Mouse (Mus musculus): Measurements from ENCODE around the gene Trcg1. TPM values are rescaled to one million over a fixed set of nuclear protein-coding genes. Genes with fewer than 3 reads are reported as not detected.
"Not testable (repeated sequence)": the region's sequence is repeated elsewhere in the genome, so short reads cannot be mapped to it uniquely, and the experiment has no call there.

Gene Trcg1
- polyA plus RNA-seq (2015; fragmentation: Nextera tagmentation; extraction: Ambion mirVana) = not detected in 2 replicates

DNA sequence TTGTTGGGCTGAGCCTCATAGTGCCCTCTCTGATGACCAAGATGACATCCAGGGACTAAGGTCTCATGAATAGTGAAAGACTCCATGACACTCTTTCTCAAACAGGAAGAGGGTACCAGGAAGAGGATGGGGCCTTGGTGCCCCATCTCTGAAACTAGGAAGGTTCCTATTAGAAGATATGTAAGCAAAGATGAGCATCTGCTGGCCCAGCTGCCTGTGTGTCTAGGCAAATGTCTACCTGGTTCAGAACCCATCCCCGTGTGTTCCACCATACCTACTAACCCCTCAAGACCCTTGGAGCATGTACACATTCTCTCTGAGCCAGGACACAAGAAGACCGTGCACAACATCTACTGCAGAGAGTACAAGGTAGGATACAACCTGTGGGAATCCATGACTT lies at the start of gene Trcg1:
Gene Trcg1, plus strand, starts transcription at position 301 of the 400 bp plus-strand sequence.
- Histone ChIP-seq H3K36me3 (no peaks in the 10 kb centered on the region), H3K4me2 (replicated peaks) (no peak within 1 kb of the TSS), H3K9ac (no peak within 1 kb of the TSS), H3K4me1 (no peaks in the 10 kb centered on the region), H3K9me3 (no peaks in the 10 kb centered on the region), H3K4me3 (no peak within 1 kb of the TSS), H3K27me3 (no peaks in the 10 kb centered on the region), H3K27ac (no peak within 1 kb of the TSS)
- 81% methylated on average over 2 of the region's 2 CpGs for WGBS
- ATAC-seq (ENCODE audit: low FRiP score, low read depth) = no peak

DNA sequence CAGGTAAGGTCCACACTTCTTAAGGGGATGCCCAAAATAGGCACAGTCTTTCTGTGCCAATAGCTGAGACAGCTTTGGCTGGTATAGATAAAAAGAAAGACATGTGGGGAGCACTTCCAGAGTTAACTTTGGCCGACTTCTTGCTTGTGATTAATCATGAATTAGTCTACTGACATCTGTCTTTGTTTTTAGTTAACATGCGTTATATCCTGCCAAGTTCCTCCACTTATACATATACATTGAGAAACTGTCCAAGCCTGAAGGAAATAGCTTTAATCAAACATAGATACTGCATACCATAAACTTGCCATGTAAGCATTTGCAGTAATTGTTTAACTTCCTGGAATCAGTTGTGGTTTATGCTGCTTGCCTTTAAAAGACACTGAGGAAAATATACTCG lies 39.6 kb upstream of the Trcg1 start:
- no peak overlapping the region for H3K4me2 ChIP-seq (replicated peaks)
- ATAC-seq (ENCODE audit: low FRiP score, low read depth) = no peak
- no peak overlapping the region for H3K4me3 ChIP-seq
- no peak overlapping the region for H3K27ac ChIP-seq
- no peaks in the 10 kb centered on the region for H3K9me3 ChIP-seq
- no peaks in the 10 kb centered on the region for H3K4me1 ChIP-seq
- H3K27me3 ChIP-seq = no peaks in the 10 kb centered on the region
- WGBS = 62% methylated on average over 3 of the region's 3 CpGs
- no peak overlapping the region for H3K9ac ChIP-seq
- H3K36me3 ChIP-seq = no peaks in the 10 kb centered on the region

DNA sequence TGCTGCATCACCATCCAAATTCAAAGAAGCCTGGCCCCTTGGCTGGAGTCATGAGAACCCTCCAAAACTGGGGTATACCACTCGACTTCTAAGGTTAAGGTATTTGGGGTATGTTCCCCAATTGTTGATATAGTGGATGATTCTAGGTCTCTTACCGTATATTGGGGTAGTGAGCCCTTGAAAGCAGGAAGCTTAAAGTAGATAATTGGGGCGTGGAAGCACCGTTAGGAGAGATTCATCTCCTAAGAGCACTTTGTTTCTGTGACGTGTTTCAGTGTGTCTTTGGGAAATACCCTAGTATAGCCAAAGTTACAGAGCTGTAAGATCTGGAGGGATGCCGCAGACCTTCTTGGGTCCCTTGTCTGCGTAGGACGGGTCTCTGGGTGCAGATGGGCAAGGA lies 38.9 kb upstream of the Trcg1 start:
- Histone ChIP-seq H3K27me3 (no peaks in the 10 kb centered on the region), H3K4me3 (no peak overlapping the region), H3K4me1 (no peaks in the 10 kb centered on the region), H3K9ac (no peak overlapping the region), H3K36me3 (no peaks in the 10 kb centered on the region), H3K4me2 (replicated peaks) (no peak overlapping the region), H3K9me3 (no peaks in the 10 kb centered on the region), H3K27ac (no peak overlapping the region)
- WGBS = 73% methylated on average over 8 of the region's 8 CpGs
- no peak for ATAC-seq (ENCODE audit: low FRiP score, low read depth)

DNA sequence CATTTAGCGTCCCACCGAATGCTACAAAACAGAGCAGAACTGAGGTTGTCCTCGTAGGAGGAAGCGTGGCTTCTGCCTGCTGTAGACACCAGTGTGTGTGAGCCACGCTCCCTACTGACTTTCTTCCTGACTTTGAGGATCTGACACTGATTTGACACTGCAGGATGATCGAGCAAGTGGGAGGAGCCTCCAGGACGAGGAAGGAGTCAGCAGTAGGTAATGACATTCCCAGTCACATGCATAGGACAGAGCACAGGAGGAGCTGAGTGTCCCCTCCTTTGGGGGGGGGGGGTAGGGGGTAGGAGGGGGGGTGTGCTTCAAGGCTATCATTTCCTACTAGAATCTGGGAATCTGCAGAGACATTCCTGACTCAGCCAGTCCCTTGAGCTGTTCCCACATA lies 33.4 kb upstream of the Trcg1 start:
- no peaks in the 10 kb centered on the region for H3K27me3 ChIP-seq
- H3K4me1 ChIP-seq = no peaks in the 10 kb centered on the region
- H3K4me3 ChIP-seq = no peak overlapping the region
- no peak for ATAC-seq (ENCODE audit: low FRiP score, low read depth)
- no peak overlapping the region for H3K27ac ChIP-seq
- H3K36me3 ChIP-seq = no peaks in the 10 kb centered on the region
- H3K4me2 ChIP-seq (replicated peaks) = no peak overlapping the region
- H3K9ac ChIP-seq = no peak overlapping the region
- 76% methylated on average over 7 of the region's 7 CpGs for WGBS
- H3K9me3 ChIP-seq = no peaks in the 10 kb centered on the region

DNA sequence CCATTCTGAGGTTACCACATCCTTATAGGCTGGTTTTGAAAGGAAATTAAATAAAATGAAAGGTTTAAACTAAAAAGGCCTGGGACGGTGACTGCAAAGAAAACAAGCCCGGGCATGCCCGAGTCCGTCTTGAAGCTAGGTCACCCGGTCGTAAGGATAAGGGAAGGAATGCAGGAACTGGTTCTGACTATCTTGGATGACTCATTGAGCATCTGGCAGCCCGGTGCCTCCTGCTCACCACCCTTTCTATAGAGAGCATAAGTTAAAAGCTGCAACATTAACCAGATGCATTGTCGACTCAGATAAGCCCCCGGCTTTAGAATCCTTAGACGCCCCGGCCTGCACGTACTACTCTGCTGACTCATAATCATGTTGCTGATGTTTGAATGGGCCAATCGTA lies 32.8 kb upstream of the Trcg1 start:
- not testable (repeated sequence) for H3K4me1 ChIP-seq; H3K27me3 ChIP-seq; H3K36me3 ChIP-seq; H3K9ac ChIP-seq; H3K27ac ChIP-seq; H3K4me3 ChIP-seq; ATAC-seq (ENCODE audit: low FRiP score, low read depth); H3K4me2 ChIP-seq (replicated peaks); H3K9me3 ChIP-seq
- 78% methylated on average over 13 of the region's 13 CpGs for WGBS

DNA sequence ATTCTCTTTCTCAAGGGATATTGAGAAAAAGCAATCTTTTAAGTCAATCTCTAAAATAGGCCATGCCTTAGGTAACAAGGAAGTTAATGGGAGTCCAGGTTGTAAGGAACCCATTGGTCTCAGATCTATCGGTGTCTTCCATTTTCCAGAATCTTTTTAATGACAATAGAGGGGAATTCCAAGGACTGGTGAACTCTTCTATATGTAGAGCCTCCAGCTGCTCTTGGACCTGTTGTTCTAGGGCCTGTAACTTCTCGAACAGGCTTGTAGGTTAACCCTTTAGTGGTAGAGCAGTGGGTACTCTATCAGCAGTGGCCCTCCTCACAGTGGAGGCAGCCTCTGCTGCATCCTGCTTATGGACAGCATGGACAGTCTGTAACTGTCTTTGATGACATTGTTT lies 29.5 kb upstream of the Trcg1 start:
- H3K4me2 ChIP-seq (replicated peaks) = no peak overlapping the region
- no peaks in the 10 kb centered on the region for H3K4me1 ChIP-seq
- H3K27ac ChIP-seq = no peak overlapping the region
- no peak overlapping the region for H3K4me3 ChIP-seq
- ATAC-seq (ENCODE audit: low FRiP score, low read depth) = no peak
- H3K9me3 ChIP-seq = no peaks in the 10 kb centered on the region
- no peaks in the 10 kb centered on the region for H3K36me3 ChIP-seq
- H3K9ac ChIP-seq = no peak overlapping the region
- 59% methylated on average over 2 of the region's 2 CpGs for WGBS
- H3K27me3 ChIP-seq = no peaks in the 10 kb centered on the region

DNA sequence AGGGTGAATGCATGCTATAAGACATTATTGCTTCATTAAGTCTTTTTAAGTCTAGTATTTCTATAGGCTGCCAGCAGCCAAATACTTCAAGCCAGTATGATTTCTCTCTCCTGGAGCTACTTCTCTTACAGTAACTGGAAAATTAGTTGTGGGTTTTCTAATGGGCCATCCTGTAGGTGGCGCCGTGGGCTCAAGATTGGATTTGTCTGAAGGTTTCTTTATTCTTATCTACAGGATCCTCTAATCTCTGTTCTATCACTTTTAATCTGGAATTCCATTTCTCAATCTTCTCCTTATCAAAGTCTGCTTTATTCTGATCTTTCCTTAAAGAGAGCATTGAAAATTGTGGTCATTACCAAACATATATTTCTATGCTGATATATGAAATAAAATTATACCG lies 27.0 kb upstream of the Trcg1 start:
- H3K27ac ChIP-seq = no peak overlapping the region
- ATAC-seq (ENCODE audit: low FRiP score, low read depth) = no peak
- H3K4me1 ChIP-seq = peaks cover 12% of the 10 kb centered on the region

DNA sequence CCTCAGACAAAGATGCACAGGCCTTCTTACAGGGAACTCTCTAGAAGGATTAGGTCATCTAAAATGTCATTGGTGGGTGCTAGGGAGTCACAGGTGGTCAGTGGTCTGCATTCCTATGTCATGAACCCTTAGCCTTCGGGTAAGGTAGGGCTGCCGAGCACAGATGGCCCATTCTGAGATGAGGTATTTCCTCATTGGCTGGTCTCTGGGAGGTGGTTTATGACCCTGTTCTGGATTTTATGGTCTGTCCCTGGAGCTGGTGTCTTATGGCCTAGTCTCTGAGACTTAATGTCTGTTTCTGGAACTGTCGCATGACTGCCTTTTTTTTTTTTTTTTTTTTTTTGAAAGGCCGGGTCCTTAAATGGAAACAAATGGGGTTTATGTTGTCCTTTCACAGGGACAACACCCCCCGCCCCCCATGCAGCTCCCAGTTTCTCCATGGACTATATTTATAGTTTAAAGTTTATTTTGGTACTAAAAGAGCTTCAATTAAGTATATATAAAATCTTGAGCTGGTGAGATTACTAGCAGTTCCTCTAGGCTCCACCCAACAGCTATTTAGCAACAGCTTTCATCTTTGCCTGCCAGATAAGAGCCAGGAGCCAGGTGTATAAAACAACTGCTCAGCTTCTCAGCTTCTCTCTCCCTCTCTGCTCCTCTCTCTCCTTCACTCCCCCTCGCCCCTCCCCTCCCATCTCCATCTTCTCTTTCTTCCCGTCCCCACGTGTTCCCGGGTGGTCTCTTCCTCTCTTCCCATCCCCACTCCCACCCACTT lies 23.7 kb upstream of the Trcg1 start:
- WGBS = 9% methylated on average over 9 of the region's 9 CpGs
- H3K9me3 ChIP-seq = no peaks in the 10 kb centered on the region
- no peak for ATAC-seq (ENCODE audit: low FRiP score, low read depth)
- H3K36me3 ChIP-seq = no peaks in the 10 kb centered on the region
- H3K27ac ChIP-seq = no peak overlapping the region; the same call in 1 of the 2 replicates
- H3K27me3 ChIP-seq = no peaks in the 10 kb centered on the region
- H3K4me1 ChIP-seq = peaks cover 12% of the 10 kb centered on the region
- no peak overlapping the region for H3K4me3 ChIP-seq
- H3K4me2 ChIP-seq (replicated peaks) = peak overlapping the region; percentile 14; the same call in 1 of the 2 replicates
- no peak overlapping the region for H3K9ac ChIP-seq

More for the DNA sequence above, 27.0 kb upstream of the Trcg1 start:
- H3K27me3 ChIP-seq = no peaks in the 10 kb centered on the region
- no peak overlapping the region for H3K9ac ChIP-seq
- 33% methylated on average over 3 of the region's 3 CpGs for WGBS
- H3K4me2 ChIP-seq (replicated peaks) = no peak overlapping the region
- no peak overlapping the region for H3K4me3 ChIP-seq
- H3K9me3 ChIP-seq = no peaks in the 10 kb centered on the region
- no peaks in the 10 kb centered on the region for H3K36me3 ChIP-seq

DNA sequence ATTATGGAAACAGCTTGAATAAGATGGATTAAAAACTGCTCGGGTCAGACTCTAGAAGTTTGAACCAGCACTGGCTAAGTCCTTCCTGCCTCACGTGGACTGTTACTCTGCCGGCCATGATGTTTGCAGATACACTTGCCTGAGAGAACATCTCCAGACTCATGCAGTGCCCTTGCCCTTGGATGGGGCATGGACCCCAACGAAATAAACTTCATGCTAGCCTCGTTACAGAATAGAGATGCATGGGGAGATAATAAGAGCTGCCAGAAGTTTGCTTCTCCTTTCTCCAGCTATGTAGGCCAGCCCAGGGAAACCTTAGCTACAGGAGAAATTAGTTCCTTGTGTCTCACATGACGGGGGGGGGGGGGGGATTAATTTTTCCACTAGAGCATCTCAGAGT lies 21.9 kb upstream of the Trcg1 start:
- 66% methylated on average over 6 of the region's 6 CpGs for WGBS
- Histone ChIP-seq H3K4me2 (replicated peaks) (no peak overlapping the region), H3K27ac (no peak overlapping the region), H3K4me3 (no peak overlapping the region), H3K9me3 (no peaks in the 10 kb centered on the region), H3K9ac (no peak overlapping the region), H3K27me3 (no peaks in the 10 kb centered on the region), H3K4me1 (peaks cover 12% of the 10 kb centered on the region), H3K36me3 (no peaks in the 10 kb centered on the region)
- no peak for ATAC-seq (ENCODE audit: low FRiP score, low read depth)

DNA sequence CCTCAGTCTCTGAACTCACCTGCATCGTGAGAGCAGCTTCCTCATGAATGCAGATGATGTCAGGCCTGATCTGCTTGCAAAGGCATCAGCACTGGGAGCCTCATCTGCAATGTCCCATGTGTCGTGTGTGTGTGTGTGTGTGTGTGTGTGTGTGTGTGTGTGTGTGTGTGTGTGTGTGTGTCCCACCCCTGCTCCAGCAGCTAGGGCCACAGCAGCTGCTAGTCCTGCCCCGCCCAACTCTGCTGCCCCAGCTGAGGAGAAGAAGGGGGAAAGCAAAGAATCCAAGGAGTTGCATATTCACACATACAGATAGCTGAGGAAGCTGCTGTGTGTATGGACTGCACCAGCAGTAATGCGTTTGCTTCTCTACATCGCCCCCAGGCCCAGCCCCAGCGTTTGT lies 19.1 kb upstream of the Trcg1 start:
- no peaks in the 10 kb centered on the region for H3K9me3 ChIP-seq
- H3K9ac ChIP-seq = no peak overlapping the region
- no peak for ATAC-seq (ENCODE audit: low FRiP score, low read depth)
- H3K4me1 ChIP-seq = peaks cover 10% of the 10 kb centered on the region
- no peak overlapping the region for H3K4me2 ChIP-seq (replicated peaks)
- H3K36me3 ChIP-seq = no peaks in the 10 kb centered on the region
- WGBS = 74% methylated on average over 6 of the region's 6 CpGs
- H3K27me3 ChIP-seq = no peaks in the 10 kb centered on the region
- no peak overlapping the region for H3K4me3 ChIP-seq
- no peak overlapping the region for H3K27ac ChIP-seq

DNA sequence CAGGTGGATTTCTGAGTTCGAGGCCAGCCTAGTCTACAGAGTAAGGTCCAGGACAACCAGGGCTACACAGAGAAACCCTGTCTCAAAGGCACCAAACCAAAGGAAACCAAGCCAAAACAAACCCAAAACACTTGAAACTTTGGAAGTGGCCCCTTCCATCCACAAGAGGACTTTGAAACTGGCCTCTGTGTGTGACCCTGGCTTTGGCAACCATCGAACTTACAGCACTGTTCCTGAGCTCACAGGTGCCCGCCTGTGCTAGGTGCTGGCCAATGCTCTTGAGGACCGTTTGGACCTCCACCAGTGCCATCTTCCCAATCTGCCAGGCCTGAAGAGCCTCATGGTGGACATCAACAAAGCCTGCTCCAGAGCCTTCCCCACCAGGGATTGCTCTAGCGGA lies 17.6 kb upstream of the Trcg1 start:
- no peaks in the 10 kb centered on the region for H3K9me3 ChIP-seq
- H3K4me3 ChIP-seq = no peak overlapping the region
- no peaks in the 10 kb centered on the region for H3K27me3 ChIP-seq
- WGBS = 78% methylated on average over 5 of the region's 5 CpGs
- no peak for ATAC-seq (ENCODE audit: low FRiP score, low read depth)
- H3K4me2 ChIP-seq (replicated peaks) = no peak overlapping the region
- H3K36me3 ChIP-seq = no peaks in the 10 kb centered on the region
- no peak overlapping the region for H3K27ac ChIP-seq
- H3K9ac ChIP-seq = no peak overlapping the region
- no peaks in the 10 kb centered on the region for H3K4me1 ChIP-seq

DNA sequence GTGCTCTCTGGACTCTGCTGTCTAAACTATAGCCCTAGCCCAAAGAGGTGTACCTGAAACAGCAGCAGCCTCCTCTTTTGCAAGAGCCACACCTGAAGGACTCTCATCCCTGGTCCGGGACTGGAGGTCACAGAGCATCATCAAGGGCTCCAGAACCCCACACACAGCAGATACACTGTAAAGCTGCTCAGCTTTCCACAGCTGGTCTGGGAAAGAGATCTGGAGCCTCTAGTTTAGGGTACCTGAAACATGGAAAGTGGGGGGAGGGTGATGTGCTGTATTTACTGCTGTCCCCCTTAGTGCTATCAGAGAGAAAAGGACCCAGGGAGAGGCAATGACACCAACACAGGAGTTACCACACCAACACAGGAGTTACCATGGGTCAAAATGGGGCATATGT lies 16.8 kb upstream of the Trcg1 start:
- no peak for ATAC-seq (ENCODE audit: low FRiP score, low read depth)
- WGBS = 86% methylated on average over 1 of the region's 1 CpGs
- no peaks in the 10 kb centered on the region for H3K9me3 ChIP-seq

DNA sequence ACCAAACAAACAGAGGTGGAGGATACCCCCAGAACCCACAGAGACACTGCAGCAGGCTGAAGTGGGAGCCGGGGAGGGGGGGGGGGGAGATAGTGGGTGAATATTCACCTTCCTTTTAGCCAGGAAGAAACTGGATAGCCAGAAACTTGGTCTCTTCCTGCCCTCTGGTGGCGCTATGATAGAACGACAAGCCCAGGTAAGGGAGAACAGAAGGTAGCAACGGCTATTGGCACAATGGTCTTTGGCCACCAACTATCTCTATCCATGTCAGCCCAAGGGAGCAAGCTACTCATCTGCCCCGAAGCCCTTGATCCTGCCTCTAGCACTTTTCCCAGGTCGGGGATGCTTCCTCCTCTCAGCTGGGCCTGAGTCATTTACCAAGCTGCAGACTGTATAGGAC lies 16.0 kb upstream of the Trcg1 start:
- WGBS = 14% methylated on average over 6 of the region's 6 CpGs
- no peaks in the 10 kb centered on the region for H3K4me1 ChIP-seq
- no peak overlapping the region for H3K4me3 ChIP-seq
- no peak for ATAC-seq (ENCODE audit: low FRiP score, low read depth)
- no peak overlapping the region for H3K27ac ChIP-seq
- no peaks in the 10 kb centered on the region for H3K27me3 ChIP-seq
- H3K9me3 ChIP-seq = no peaks in the 10 kb centered on the region
- H3K36me3 ChIP-seq = no peaks in the 10 kb centered on the region
- H3K4me2 ChIP-seq (replicated peaks) = no peak overlapping the region
- H3K9ac ChIP-seq = no peak overlapping the region

More for the DNA sequence above, 16.8 kb upstream of the Trcg1 start:
- no peak overlapping the region for H3K9ac ChIP-seq
- no peak overlapping the region for H3K4me2 ChIP-seq (replicated peaks)
- H3K27ac ChIP-seq = no peak overlapping the region
- H3K4me3 ChIP-seq = no peak overlapping the region
- no peaks in the 10 kb centered on the region for H3K27me3 ChIP-seq
- H3K36me3 ChIP-seq = no peaks in the 10 kb centered on the region
- H3K4me1 ChIP-seq = no peaks in the 10 kb centered on the region
